Mouse (Mus musculus) small intestine, adult 2 months (tissue): Measurements from ENCODE around the gene Bdh1. TPM values are rescaled to one million over a fixed set of nuclear protein-coding genes. Genes with fewer than 3 reads are reported as not detected.

Source experiments
- H3K27ac ChIP-seq: fragments of 200-500 bp; 2 replicates; pipeline ENCODE4 v1.5.1; 2012; ENCODE audit warnings: low read depth, low read length, control low read depth, inconsistent platforms; ENCODE audit not compliant: insufficient read depth
- H3K27me3 ChIP-seq: fragments of 200-500 bp; 2 replicates; pipeline ENCODE4 v1.6.1; 2012; ENCODE audit warnings: mild to moderate bottlenecking, moderate library complexity, low read length, inconsistent platforms; ENCODE audit not compliant: control insufficient read depth, insufficient read depth
- H3K36me3 ChIP-seq: fragments of 200-500 bp; 2 replicates; pipeline ENCODE4 v1.6.1; 2012; ENCODE audit warnings: mild to moderate bottlenecking, low read length, control low read depth, inconsistent platforms; ENCODE audit not compliant: control insufficient read depth, insufficient read depth
- H3K4me1 ChIP-seq: fragments of 200-500 bp; 2 replicates; pipeline ENCODE4 v1.6.1; 2012; ENCODE audit warnings: low read length, inconsistent platforms, mixed read lengths; ENCODE audit not compliant: control insufficient read depth, insufficient read depth, insufficient read length
- H3K4me3 ChIP-seq: fragments of 200-500 bp; 2 replicates; pipeline ENCODE4 v1.5.1; 2012; ENCODE audit warnings: low read depth, mild to moderate bottlenecking, control low read depth, inconsistent platforms, low read length, moderate library complexity
- CTCF ChIP-seq: fragments of 200-500 bp; IDR thresholded peaks from 2 replicates; pipeline ENCODE4 v1.5.1; 2012; ENCODE audit warnings: low read depth, mild to moderate bottlenecking, control low read depth, inconsistent platforms, low read length, moderate library complexity, mixed read lengths; ENCODE audit not compliant: insufficient replicate concordance, insufficient read length; ENCODE audit errors: extremely low read depth
- POLR2A ChIP-seq: fragments of 200-500 bp; IDR thresholded peaks from 2 replicates; pipeline ENCODE4 v1.6.1; 2012; ENCODE audit warnings: low read depth, mild to moderate bottlenecking, control low read depth, inconsistent platforms, low read length, moderate library complexity
- WGBS: fragments of 180-500 bp; shearing (Covaris S2); methylation state at CpG from one replicate; pipeline ENCODE4 v1.1.7; 2018; 5-methylcytosine and 5-hydroxymethylcytosine counted together
- polyA plus RNA-seq: library from polyadenylated mRNA; depleted of rRNA; stranded (reverse); fragments of >200 nt; gene quantifications from 2 replicates; pipeline ENCODE4 v1.2.3, GENCODE M21; 2012; rRNA removed

Gene Bdh1
- polyA plus RNA-seq, 1 experiment = 83.3 TPM

- Histone ChIP-seq H3K27me3 (no peaks in the 10 kb centered on the region), H3K36me3 (no peaks in the 10 kb centered on the region), H3K27ac (no peak overlapping the region), H3K4me1 (peaks cover 4% of the 10 kb centered on the region; the same call in 1 of the 2 replicates), H3K4me3 (no peak overlapping the region)
- TF ChIP-seq CTCF (no peak), POLR2A (no peak)
- 79% methylated on average over 14 of the region's 14 CpGs for WGBS
These were observed 79.8 kb downstream of the Bdh1 start for GRCm38 (mm10) chr16:31501751-31502365.

GRCm38 (mm10) chr16:31506665-31507456, 84.8 kb downstream of the Bdh1 start:
- peak overlapping the region; percentile 90 for H3K27ac ChIP-seq
- 25% methylated on average over 10 of the region's 10 CpGs for WGBS
- H3K4me3 ChIP-seq = peak overlapping the region; percentile 35
- no peaks in the 10 kb centered on the region for H3K27me3 ChIP-seq
- no peaks in the 10 kb centered on the region for H3K36me3 ChIP-seq
- peaks cover 18% of the 10 kb centered on the region; the same call in 1 of the 2 replicates for H3K4me1 ChIP-seq
- TF ChIP-seq POLR2A = no peak
- no peak for TF ChIP-seq CTCF

GRCm38 (mm10) chr16:31507457-31507755, 85.3 kb downstream of the Bdh1 start:
- no peak for TF ChIP-seq POLR2A
- no peak for TF ChIP-seq CTCF
- H3K27ac ChIP-seq = peak overlapping the region; percentile 90
- no peaks in the 10 kb centered on the region for H3K27me3 ChIP-seq
- 23% methylated on average over 6 of the region's 6 CpGs for WGBS
- H3K4me3 ChIP-seq = peak overlapping the region; percentile 35
- no peaks in the 10 kb centered on the region for H3K36me3 ChIP-seq
- H3K4me1 ChIP-seq = peaks cover 18% of the 10 kb centered on the region; the same call in 1 of the 2 replicates

- no peak overlapping the region for H3K4me3 ChIP-seq
- no peak for TF ChIP-seq CTCF
- TF ChIP-seq POLR2A = no peak
- no peaks in the 10 kb centered on the region for H3K36me3 ChIP-seq
- H3K4me1 ChIP-seq = peaks cover 18% of the 10 kb centered on the region; the same call in 1 of the 2 replicates
- H3K27me3 ChIP-seq = no peaks in the 10 kb centered on the region
- peak overlapping the region; percentile 64 for H3K27ac ChIP-seq
- 32% methylated on average over 14 of the region's 14 CpGs for WGBS
These were observed 85.9 kb downstream of the Bdh1 start for GRCm38 (mm10) chr16:31507794-31508526.

Other genes with a start within 250 kb of the Bdh1 start
- 2.9 and 9.1 TPM in 2 replicates for gene Acap2, start 221.0 kb upstream of the Bdh1 start, polyA plus RNA-seq
- gene Ppp1r2, start 147.0 kb upstream of the Bdh1 start, polyA plus RNA-seq = 26.9 and 83.9 TPM in 2 replicates
- 0.06 and 0.35 TPM in 2 replicates for gene Apod, start 107.5 kb upstream of the Bdh1 start, polyA plus RNA-seq
- gene Dlg1, start 241.2 kb downstream of the Bdh1 start, polyA plus RNA-seq = 3.4 and 7.0 TPM in 2 replicates